Mouse (Mus musculus): ENCODE results near the gene Dppa1. TPM values are rescaled to one million over a fixed set of nuclear protein-coding genes. Genes with fewer than 3 reads are reported as not detected.

Dppa1 gene
- total RNA-seq, 2 experiments from 2014 or later: not detected

Other genes with a start within 250 kb of the Dppa1 start
- under 1 TPM; 0.18 to 0.21 TPM for gene Itk, start 239.7 kb downstream of the Dppa1 start, total RNA-seq (2021)
- gene Fam71b, start 232.7 kb downstream of the Dppa1 start, total RNA-seq (2021): not detected
- 10 to 100 TPM; 27.2 to 28.0 TPM for gene Med7, start 192.3 kb downstream of the Dppa1 start, total RNA-seq (2021)
- gene Havcr2, start 174.3 kb downstream of the Dppa1 start, total RNA-seq (2021): under 1 TPM; 0.14 to 0.20 TPM
- not detected for gene Gm12169, start 105.0 kb downstream of the Dppa1 start, total RNA-seq (2021)
- gene BC053393, start 57.7 kb downstream of the Dppa1 start, total RNA-seq (2021): not detected
- not detected for gene Timd2, start 77.8 kb upstream of the Dppa1 start, total RNA-seq (2021)
- gene Havcr1, start 105.8 kb upstream of the Dppa1 start, total RNA-seq (2021): not detected
- under 1 TPM in 1 of 2 experiments, not detected in 1; 0.29 TPM for gene Timd4, start 181.5 kb upstream of the Dppa1 start, total RNA-seq (2021)

All from heart, postnatal 4 days (tissue).